Mouse (Mus musculus) C2C12 (cell line): ENCODE data around the gene Sept8. TPM values are rescaled to one million over a fixed set of nuclear protein-coding genes. Genes with fewer than 3 reads are reported as not detected.

Source experiments
- H3K27me3 ChIP-seq: one replicate; pipeline ENCODE4 v1.6.1; 2011; ENCODE audit not compliant: control insufficient read depth, insufficient read depth, insufficient read length
- H3K36me3 ChIP-seq: one replicate; pipeline ENCODE4 v1.6.1; 2011; ENCODE audit not compliant: control insufficient read depth, insufficient read depth
- H3K4me3 ChIP-seq: one replicate; pipeline ENCODE4 v1.5.1; 2011; ENCODE audit warnings: mild to moderate bottlenecking, control low read depth; ENCODE audit not compliant: poor library complexity, insufficient read depth, severe bottlenecking
- H3K79me2 ChIP-seq: one replicate; pipeline ENCODE4 v1.6.1; 2011; ENCODE audit not compliant: control insufficient read depth, insufficient read depth
- H3K79me3 ChIP-seq: one replicate; pipeline ENCODE4 v1.6.1; 2011; ENCODE audit warnings: low read depth, control low read depth
- H3ac ChIP-seq: one replicate; pipeline ENCODE3; 2011; ENCODE audit warnings: low read depth; ENCODE audit not compliant: control insufficient read depth, insufficient read length
- CEBPB ChIP-seq: IDR thresholded peaks from one replicate; pipeline ENCODE4 v1.6.1; 2011; ENCODE audit warnings: low read depth, mild to moderate bottlenecking, control low read depth, moderate library complexity
- CTCF ChIP-seq: IDR thresholded peaks from one replicate; pipeline ENCODE4 v1.5.1; 2011; ENCODE audit not compliant: control insufficient read depth, insufficient read depth, insufficient read length
- FOSL1 ChIP-seq: IDR thresholded peaks from one replicate; pipeline ENCODE4 v1.8.0; 2011; ENCODE audit warnings: mild to moderate bottlenecking, low read length; ENCODE audit not compliant: poor library complexity, insufficient read depth, severe bottlenecking
- MAX ChIP-seq: IDR thresholded peaks from one replicate; pipeline ENCODE4 v1.6.1; 2011; ENCODE audit warnings: mild to moderate bottlenecking, control low read depth
- MYOD1 ChIP-seq: IDR thresholded peaks from one replicate; pipeline ENCODE4 v1.6.1; 2011; ENCODE audit warnings: low read depth; ENCODE audit not compliant: control insufficient read depth, insufficient read length
- MYOG ChIP-seq: IDR thresholded peaks from one replicate; pipeline ENCODE4 v1.6.1; 2011; ENCODE audit not compliant: control insufficient read depth, insufficient read length; ENCODE audit errors: extremely low read depth
- USF1 ChIP-seq: IDR thresholded peaks from one replicate; pipeline ENCODE4 v1.6.1; 2011; ENCODE audit warnings: low read depth, mild to moderate bottlenecking, control low read depth, moderate library complexity
- polyA plus RNA-seq: library from polyadenylated mRNA; unstranded; fragments of >200 nt; fragmentation: generic; extraction: Trizol; gene quantifications from one replicate; pipeline ENCODE4 v1.2.1, GENCODE M21; 2012; ENCODE audit warnings: missing spikeins

The Sept8 gene
- polyA plus RNA-seq, 1 experiment: 32.7 TPM

DNA sequence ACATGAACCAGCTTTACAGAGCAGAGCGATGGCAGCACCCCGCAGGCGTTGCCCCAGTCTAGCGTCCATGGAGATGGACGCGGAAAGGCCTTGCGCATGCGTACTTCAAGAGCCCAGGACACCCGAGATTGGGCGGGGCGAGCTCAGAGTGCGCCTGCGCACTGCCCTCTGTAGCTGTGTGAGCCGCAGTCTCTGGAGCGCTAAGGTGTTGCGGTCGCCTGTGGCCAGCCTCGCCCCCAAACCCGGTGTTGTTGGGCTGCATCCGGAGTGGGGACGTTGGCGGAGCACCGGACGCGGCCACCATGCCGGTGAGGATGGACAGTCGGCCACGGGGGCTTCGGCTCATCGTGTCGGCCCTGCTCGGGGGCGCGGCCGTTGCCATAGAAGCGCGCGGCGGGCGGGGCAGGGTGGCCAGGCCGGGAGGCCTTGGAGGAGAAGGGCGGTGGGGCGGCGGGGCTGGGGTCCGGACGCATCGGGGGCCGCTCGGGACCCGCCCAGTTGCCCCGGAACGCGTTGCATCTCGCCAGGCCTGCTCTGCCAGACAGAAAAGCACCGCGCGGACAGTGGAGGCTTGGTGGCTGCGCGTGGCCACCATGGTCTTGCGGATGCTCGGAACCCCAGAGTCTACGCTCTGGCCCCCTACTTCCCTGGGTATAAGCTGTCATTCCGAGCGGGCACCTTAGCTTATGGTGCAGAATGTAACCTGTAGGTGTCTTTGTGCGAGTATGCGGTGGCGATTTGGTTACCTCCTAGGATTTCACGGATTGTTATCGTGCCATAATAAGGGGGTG is 48.4 kb downstream of the Sept8 start, which contains the start of gene Kif3a:
TSS of gene Kif3a (plus strand) at position 156 of the 791 bp plus-strand sequence.
- H3K79me2 ChIP-seq: peaks cover 19% of the 10 kb centered on the region
- no peaks in the 10 kb centered on the region for H3K27me3 ChIP-seq
- peaks cover 5% of the 10 kb centered on the region for H3K36me3 ChIP-seq
- H3ac ChIP-seq: peak within 1 kb of the TSS; percentile 92
- no peak for TF ChIP-seq FOSL1
- TF ChIP-seq CTCF: no peak
- no peak for TF ChIP-seq MYOG
- peak; percentile 19 for TF ChIP-seq MAX
- H3K4me3 ChIP-seq: peak within 1 kb of the TSS; percentile 65
- H3K79me3 ChIP-seq: peaks cover 8% of the 10 kb centered on the region

DNA sequence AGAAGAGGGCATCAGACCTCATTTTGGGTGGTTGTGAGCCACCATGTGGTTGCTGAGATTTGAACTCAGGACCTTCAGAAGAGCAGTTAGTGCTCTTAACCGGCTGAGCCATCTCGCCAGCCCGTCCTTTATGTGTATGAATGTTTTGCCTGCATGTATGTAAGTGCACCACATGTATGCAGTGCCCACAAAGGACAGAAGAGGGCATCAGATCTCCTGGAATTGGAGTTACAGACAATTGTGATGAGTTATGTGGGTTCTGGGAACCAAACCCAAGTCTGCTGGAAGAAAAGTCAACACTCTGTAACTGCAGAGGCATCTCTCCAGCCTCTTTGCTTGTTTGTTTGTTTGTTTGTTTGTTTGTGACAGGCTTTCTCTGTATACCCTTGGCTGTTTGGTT is 61.5 kb downstream of the Sept8 start:
- TF ChIP-seq FOSL1: no peak
- TF ChIP-seq CTCF: no peak
- no peak for TF ChIP-seq MYOD1
- TF ChIP-seq MYOG: no peak
- no peak for TF ChIP-seq MAX
- no peak for TF ChIP-seq CEBPB
- no peak for TF ChIP-seq USF1
- Histone ChIP-seq H3K4me3 (no peak overlapping the region), H3K79me3 (no peaks in the 10 kb centered on the region), H3ac (no peak overlapping the region), H3K79me2 (no peaks in the 10 kb centered on the region), H3K27me3 (no peaks in the 10 kb centered on the region), H3K36me3 (peaks cover 48% of the 10 kb centered on the region)

DNA sequence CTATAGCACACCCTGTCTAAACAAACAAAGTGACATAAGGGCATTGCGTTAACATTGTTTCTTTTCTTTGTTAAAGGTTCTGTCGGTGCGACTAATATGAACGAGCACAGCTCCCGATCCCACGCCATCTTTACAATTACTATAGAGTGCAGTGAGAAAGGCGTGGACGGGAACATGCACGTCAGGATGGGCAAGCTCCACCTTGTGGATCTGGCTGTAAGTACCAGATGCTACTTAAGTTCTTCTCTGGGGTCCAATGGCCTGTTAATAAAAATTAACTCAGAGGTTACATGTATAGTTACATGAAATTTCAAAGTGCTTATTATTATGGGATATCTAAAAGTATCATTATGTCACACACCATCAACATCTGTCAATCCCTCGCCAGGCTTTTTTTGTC is 64.1 kb downstream of the Sept8 start:
- Histone ChIP-seq H3K79me2 (no peaks in the 10 kb centered on the region), H3K27me3 (no peaks in the 10 kb centered on the region), H3K36me3 (peaks cover 51% of the 10 kb centered on the region), H3ac (no peak overlapping the region), H3K79me3 (no peaks in the 10 kb centered on the region), H3K4me3 (no peak overlapping the region)
- TF ChIP-seq MYOD1: no peak
- no peak for TF ChIP-seq MYOG
- TF ChIP-seq CEBPB: no peak
- no peak for TF ChIP-seq USF1
- TF ChIP-seq MAX: no peak
- TF ChIP-seq CTCF: no peak
- no peak for TF ChIP-seq FOSL1

DNA sequence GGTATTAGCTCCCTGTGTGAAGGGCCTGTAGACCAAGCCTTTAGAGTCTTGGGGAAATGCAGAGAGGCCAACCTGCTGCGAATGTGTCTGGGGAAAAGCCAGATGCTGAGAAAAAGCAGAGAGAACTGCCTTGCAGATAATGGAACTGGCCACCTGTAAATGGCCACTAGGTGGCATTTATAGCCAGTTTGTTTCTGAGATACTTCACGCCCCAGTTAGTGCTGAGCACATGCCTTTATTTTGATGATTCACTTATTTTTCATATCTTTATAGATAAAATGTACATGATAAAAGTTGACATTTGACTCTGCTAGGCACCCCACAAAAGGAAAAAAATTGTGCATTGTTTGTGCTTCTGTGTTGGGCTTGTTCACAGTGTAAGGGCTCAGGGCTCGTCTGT is 65.8 kb downstream of the Sept8 start:
- no peak overlapping the region for H3ac ChIP-seq
- H3K36me3 ChIP-seq: peaks cover 60% of the 10 kb centered on the region
- no peaks in the 10 kb centered on the region for H3K27me3 ChIP-seq
- TF ChIP-seq CEBPB (no peak), MYOG (no peak), CTCF (no peak), MYOD1 (no peak), FOSL1 (no peak), USF1 (no peak), MAX (no peak)
- no peaks in the 10 kb centered on the region for H3K79me3 ChIP-seq
- no peaks in the 10 kb centered on the region for H3K79me2 ChIP-seq
- H3K4me3 ChIP-seq: no peak overlapping the region

DNA sequence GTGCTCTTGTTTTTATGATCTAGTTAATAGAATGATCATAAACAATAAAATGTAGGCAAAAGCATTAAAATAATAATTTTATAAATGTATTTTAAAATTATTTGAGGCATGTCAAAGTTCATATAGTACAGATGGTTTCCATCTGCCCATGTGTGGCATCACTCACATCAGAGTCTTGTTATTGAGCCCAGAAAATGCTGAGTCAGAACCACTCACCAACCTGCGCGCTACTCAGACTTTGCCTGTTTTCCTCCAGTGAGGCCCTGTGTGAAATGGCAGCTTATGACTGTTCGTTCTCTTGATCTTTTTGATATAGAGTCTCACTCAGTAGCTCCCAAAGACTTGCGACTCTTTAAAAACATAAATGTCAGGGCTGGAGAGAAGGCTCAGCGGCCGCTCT is 66.5 kb downstream of the Sept8 start:
- TF ChIP-seq CTCF (no peak), CEBPB (no peak), MYOG (no peak), FOSL1 (no peak), USF1 (no peak), MAX (no peak), MYOD1 (no peak)
- no peaks in the 10 kb centered on the region for H3K27me3 ChIP-seq
- H3ac ChIP-seq: no peak overlapping the region
- no peak overlapping the region for H3K4me3 ChIP-seq
- H3K79me2 ChIP-seq: no peaks in the 10 kb centered on the region
- H3K79me3 ChIP-seq: no peaks in the 10 kb centered on the region
- peaks cover 58% of the 10 kb centered on the region for H3K36me3 ChIP-seq
